Mouse (Mus musculus): ENCODE results near the gene Ereg.

The Ereg gene

GRCm38 (mm10) chr5:91097911-91098614 is 23.6 kb downstream of the Ereg start:
- no peak for TF ChIP-seq GATA4 (IDR thresholded peaks at IDR 0.05; ENCODE audit: insufficient replicate concordance, low read length)

GRCm38 (mm10) chr5:91101742-91102141 is 27.3 kb downstream of the Ereg start:
- TF ChIP-seq GATA4 (IDR thresholded peaks at IDR 0.05; ENCODE audit: insufficient replicate concordance, low read length) = no peak

GRCm38 (mm10) chr5:91103943-91104665 is 29.7 kb downstream of the Ereg start:
- no peak for TF ChIP-seq GATA4 (IDR thresholded peaks at IDR 0.05; ENCODE audit: insufficient replicate concordance, low read length)

- no peak for TF ChIP-seq GATA4 (IDR thresholded peaks at IDR 0.05; ENCODE audit: insufficient replicate concordance, low read length)
Observed at GRCm38 (mm10) chr5:91106248-91106647, 31.8 kb downstream of the Ereg start.

- no peak for TF ChIP-seq GATA4 (IDR thresholded peaks at IDR 0.05; ENCODE audit: insufficient replicate concordance, low read length)
Observed at GRCm38 (mm10) chr5:91110023-91110670, 35.7 kb downstream of the Ereg start.

- no peak for TF ChIP-seq GATA4 (IDR thresholded peaks at IDR 0.05; ENCODE audit: insufficient replicate concordance, low read length)
Observed at GRCm38 (mm10) chr5:91111019-91111418, 36.6 kb downstream of the Ereg start.

GRCm38 (mm10) chr5:91113967-91114366 is 39.5 kb downstream of the Ereg start:
- TF ChIP-seq GATA4 (IDR thresholded peaks at IDR 0.05; ENCODE audit: insufficient replicate concordance, low read length) = no peak

- TF ChIP-seq GATA4 (IDR thresholded peaks at IDR 0.05; ENCODE audit: insufficient replicate concordance, low read length) = no peak
Observed at GRCm38 (mm10) chr5:91114574-91114973, 40.2 kb downstream of the Ereg start.

GRCm38 (mm10) chr5:91118618-91119017 is 44.2 kb downstream of the Ereg start:
- TF ChIP-seq GATA4 (IDR thresholded peaks at IDR 0.05; ENCODE audit: insufficient replicate concordance, low read length) = no peak

- TF ChIP-seq GATA4 (IDR thresholded peaks at IDR 0.05; ENCODE audit: insufficient replicate concordance, low read length) = no peak
Observed at GRCm38 (mm10) chr5:91123404-91123803, 49.0 kb downstream of the Ereg start.

- TF ChIP-seq GATA4 (IDR thresholded peaks at IDR 0.05; ENCODE audit: insufficient replicate concordance, low read length) = no peak
Observed at GRCm38 (mm10) chr5:91124140-91124539, 49.7 kb downstream of the Ereg start.

- no peak for TF ChIP-seq GATA4 (IDR thresholded peaks at IDR 0.05; ENCODE audit: insufficient replicate concordance, low read length)
Observed at GRCm38 (mm10) chr5:91126623-91127022, 52.2 kb downstream of the Ereg start.

- TF ChIP-seq GATA4 (IDR thresholded peaks at IDR 0.05; ENCODE audit: insufficient replicate concordance, low read length) = no peak
Observed at GRCm38 (mm10) chr5:91134961-91135360, 60.5 kb downstream of the Ereg start.

- no peak for TF ChIP-seq GATA4 (IDR thresholded peaks at IDR 0.05; ENCODE audit: insufficient replicate concordance, low read length)
Observed at GRCm38 (mm10) chr5:91138970-91139369, 64.5 kb downstream of the Ereg start.

- no peak for TF ChIP-seq GATA4 (IDR thresholded peaks at IDR 0.05; ENCODE audit: insufficient replicate concordance, low read length)
Observed at GRCm38 (mm10) chr5:91139446-91139873, 65.0 kb downstream of the Ereg start, which contains the start of gene Areg. Areg (plus strand) TSS chr5:91139599.

GRCm38 (mm10) chr5:91140896-91141448 is 66.5 kb downstream of the Ereg start:
- TF ChIP-seq GATA4 (IDR thresholded peaks at IDR 0.05; ENCODE audit: insufficient replicate concordance, low read length) = no peak

All from liver, adult (tissue).